Mouse (Mus musculus) neural tube, embryonic 10.5 days (tissue): ENCODE measurements at regions not wholly inside any gene's neighbourhood (a gene's known extent, or its start where the extent isn't known, plus 50 kb on each side); places are given as distances from the start of the nearest gene placed in this dataset.
A peak's percentile ranks its signal among the peaks of the same experiment; 100 is the strongest.
"Not testable (repeated sequence)": the region's sequence is repeated elsewhere in the genome, so short reads cannot be mapped to it uniquely, and the experiment has no call there.

Source experiments
- DNase-seq: peaks from one replicate; pipeline ENCODE4 v3.0.0-alpha.2; 2017; ENCODE audit warnings: low spot score; ENCODE audit errors: extremely low spot score

- DNase-seq: peak; percentile 24
These were observed 119.3 kb upstream of the Foxk1 start for GRCm38 (mm10) chr5:142281997-142282396.

- no peak for DNase-seq
These were observed 113.3 kb upstream of the Foxk1 start for GRCm38 (mm10) chr5:142287981-142288380.

- no peak for DNase-seq
These were observed 109.8 kb upstream of the Foxk1 start for GRCm38 (mm10) chr5:142291451-142291850.

- DNase-seq: not testable (repeated sequence)
These were observed 104.9 kb upstream of the Foxk1 start for GRCm38 (mm10) chr5:142296401-142296800.

- DNase-seq: no peak
These were observed 101.7 kb upstream of the Foxk1 start for GRCm38 (mm10) chr5:142299621-142300020.

GRCm38 (mm10) chr5:142308511-142308910, 92.8 kb upstream of the Foxk1 start:
- DNase-seq: no peak

GRCm38 (mm10) chr5:142313944-142314343, 87.4 kb upstream of the Foxk1 start:
- DNase-seq: no peak

- no peak for DNase-seq
These were observed 86.8 kb upstream of the Foxk1 start for GRCm38 (mm10) chr5:142314466-142314865.

- DNase-seq: peak; percentile 75
These were observed 82.0 kb upstream of the Foxk1 start for GRCm38 (mm10) chr5:142319268-142319667.

GRCm38 (mm10) chr5:142321316-142321715, 80.0 kb upstream of the Foxk1 start:
- no peak for DNase-seq

- no peak for DNase-seq
These were observed 76.4 kb upstream of the Foxk1 start for GRCm38 (mm10) chr5:142324928-142325327.

- no peak for DNase-seq
These were observed 75.7 kb upstream of the Foxk1 start for GRCm38 (mm10) chr5:142325560-142325959.

- DNase-seq: peak; percentile 29
These were observed 74.0 kb upstream of the Foxk1 start for GRCm38 (mm10) chr5:142327261-142327660.

GRCm38 (mm10) chr5:142329724-142330520, 71.4 kb upstream of the Foxk1 start:
- no peak for DNase-seq

GRCm38 (mm10) chr5:142332744-142333143, 68.6 kb upstream of the Foxk1 start:
- DNase-seq: no peak

- DNase-seq: no peak
These were observed 63.9 kb upstream of the Foxk1 start for GRCm38 (mm10) chr5:142337436-142337835.

GRCm38 (mm10) chr5:142338051-142338450, 63.2 kb upstream of the Foxk1 start:
- no peak for DNase-seq

GRCm38 (mm10) chr5:142340205-142341025, 60.9 kb upstream of the Foxk1 start:
- DNase-seq: no peak

- DNase-seq: no peak
These were observed 60.3 kb upstream of the Foxk1 start for GRCm38 (mm10) chr5:142341026-142341432.

- DNase-seq: no peak
These were observed 54.8 kb upstream of the Foxk1 start for GRCm38 (mm10) chr5:142346454-142346853.

GRCm38 (mm10) chr5:142350574-142350973, 50.7 kb upstream of the Foxk1 start:
- DNase-seq: no peak
